Mouse (Mus musculus): ENCODE measurements around the gene Rab17. TPM values are rescaled to one million over a fixed set of nuclear protein-coding genes. Genes with fewer than 3 reads are reported as not detected.

Gene Rab17
- total and polyA plus RNA-seq, 3 experiments = not detected

GRCm38 (mm10) chr1:91002641-91003040 is 33.2 kb upstream of the Rab17 start (continued):
- TF ChIP-seq USF1 (IDR thresholded peaks at IDR 0.05; ENCODE audit: low read depth, low read length) = no peak

DNA sequence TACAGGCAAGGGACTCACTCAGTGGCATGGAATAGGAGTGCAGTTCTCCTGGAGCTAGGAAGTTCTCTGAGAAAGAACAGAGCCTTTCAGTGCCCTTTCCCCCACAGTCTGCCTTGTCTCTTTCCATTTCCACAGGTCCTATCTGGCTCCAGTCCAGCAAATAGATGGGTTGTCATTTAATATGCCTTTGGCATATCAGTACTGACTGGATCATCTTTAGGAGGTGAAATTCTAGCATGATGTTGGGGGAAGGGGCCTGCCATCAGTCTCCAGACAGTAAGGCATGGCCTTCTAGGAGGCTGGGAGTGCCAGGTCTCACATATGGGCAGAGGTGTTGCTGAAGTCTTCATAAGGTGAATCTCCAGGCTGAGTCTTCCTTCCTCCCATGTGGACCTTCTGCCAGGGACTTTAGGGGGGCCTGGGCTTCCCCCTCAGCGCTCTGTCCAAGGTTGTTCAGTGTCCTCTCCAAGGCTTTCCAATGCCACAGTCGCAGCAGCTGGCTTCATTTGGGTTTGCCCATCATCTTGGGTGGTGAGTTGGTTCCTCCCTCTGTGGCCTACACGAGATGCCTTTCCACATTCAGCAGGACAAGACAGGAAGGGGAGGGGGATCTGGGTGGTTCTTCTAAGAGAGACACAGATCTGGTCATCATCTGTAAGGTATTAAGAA is 32.5 kb upstream of the Rab17 start:
- Histone ChIP-seq H3K79me2 (ENCODE audit: control insufficient read depth, insufficient read depth, low read length, poor library complexity) (no peaks in the 10 kb centered on the region), H3K9me3 (replicated peaks; ENCODE audit: insufficient read depth, low read length) (no peaks in the 10 kb centered on the region), H3K4me1 (ENCODE audit: control insufficient read depth in 1 of 2, insufficient read depth in 2 of 2, low read length in 2 of 2) (no peaks in the 10 kb centered on the region), H3K4me3 (ENCODE audit: control insufficient read depth in 1 of 2, insufficient read depth in 1 of 2, low read depth in 2 of 2, low read length in 2 of 2) (no peak overlapping the region), H3K27me3 (ENCODE audit: control insufficient read depth in 1 of 2, insufficient read depth in 2 of 2, low read length in 2 of 2) (no peaks in the 10 kb centered on the region; a peak in 1 of 4 replicates), H3K9ac (ENCODE audit: control insufficient read depth, low read depth, low read length, poor library complexity, severe bottlenecking) (no peak overlapping the region), H3K27ac (ENCODE audit: control insufficient read depth, low read depth, low read length) (no peak overlapping the region), H3K36me3 (ENCODE audit: control insufficient read depth in 1 of 2, insufficient read depth in 2 of 2, low read length in 2 of 2) (no peaks in the 10 kb centered on the region)
- TF ChIP-seq RCOR1 (IDR thresholded peaks at IDR 0.05; ENCODE audit: low read depth, low read length) (no peak), E2F4 (IDR thresholded peaks at IDR 0.05; ENCODE audit: borderline replicate concordance, low read depth, low read length) (no peak), NRF1 (IDR thresholded peaks at IDR 0.05; ENCODE audit: insufficient read depth, low read depth, low read length, poor library complexity, severe bottlenecking) (no peak), CTCF (IDR thresholded peaks at IDR 0.05 in 2 of 3, conservative IDR thresholded peaks at IDR 0.05 in 1 of 3; ENCODE audit: control insufficient read depth in 1 of 3, insufficient read depth in 1 of 3, low read depth in 2 of 3, low read length in 3 of 3, poor library complexity in 1 of 3, severe bottlenecking in 1 of 3) (no peak), EP300 (IDR thresholded peaks at IDR 0.05; ENCODE audit: low read depth in 1 of 2, low read length in 2 of 2) (no peak), NELFE (IDR thresholded peaks at IDR 0.05; ENCODE audit: low read depth, low read length) (no peak), TAL1 (IDR thresholded peaks at IDR 0.05; ENCODE audit: low read length) (no peak), KAT2A (conservative IDR thresholded peaks at IDR 0.05; ENCODE audit: low read depth, low read length) (no peak)
- no peak for DNase-seq (ENCODE audit: low read depth, low spot score)

GRCm38 (mm10) chr1:91001101-91001500 is 31.6 kb upstream of the Rab17 start:
- H3K4me1 ChIP-seq (ENCODE audit: control insufficient read depth in 1 of 2, insufficient read depth in 2 of 2, low read length in 2 of 2) = no peaks in the 10 kb centered on the region

More at GRCm38 (mm10) chr1:91001101-91001500, 31.6 kb upstream of the Rab17 start:
- Histone ChIP-seq H3K36me3 (ENCODE audit: control insufficient read depth in 1 of 2, insufficient read depth in 2 of 2, low read length in 2 of 2) (no peaks in the 10 kb centered on the region), H3K4me3 (ENCODE audit: control insufficient read depth in 1 of 2, insufficient read depth in 1 of 2, low read depth in 2 of 2, low read length in 2 of 2) (no peak overlapping the region), H3K9ac (ENCODE audit: control insufficient read depth, low read depth, low read length, poor library complexity, severe bottlenecking) (no peak overlapping the region), H3K9me3 (replicated peaks; ENCODE audit: insufficient read depth, low read length) (no peaks in the 10 kb centered on the region), H3K27ac (ENCODE audit: control insufficient read depth, low read depth, low read length) (no peak overlapping the region), H3K27me3 (ENCODE audit: control insufficient read depth in 1 of 2, insufficient read depth in 2 of 2, low read length in 2 of 2) (no peaks in the 10 kb centered on the region; a peak in 1 of 4 replicates), H3K79me2 (ENCODE audit: control insufficient read depth, insufficient read depth, low read length, poor library complexity) (no peaks in the 10 kb centered on the region)
- DNase-seq (ENCODE audit: low read depth, low spot score) = no peak
- no peak for TF ChIP-seq POLR2AphosphoS5 (IDR thresholded peaks at IDR 0.05; ENCODE audit: borderline replicate concordance, low read depth, low read length)
- no peak for TF ChIP-seq KAT2A (conservative IDR thresholded peaks at IDR 0.05; ENCODE audit: low read depth, low read length)
- TF ChIP-seq EP300 (IDR thresholded peaks at IDR 0.05; ENCODE audit: low read depth in 1 of 2, low read length in 2 of 2) = no peak
- no peak for TF ChIP-seq MEF2A (IDR thresholded peaks at IDR 0.05; ENCODE audit: extremely low read depth, insufficient replicate concordance, low read depth, low read length, poor library complexity, severe bottlenecking)
- TF ChIP-seq RAD21 (IDR thresholded peaks at IDR 0.05; ENCODE audit: low read depth, low read length) = no peak
- TF ChIP-seq MYC (IDR thresholded peaks at IDR 0.05; ENCODE audit: low read depth, low read length) = no peak
- no peak for TF ChIP-seq NRF1 (IDR thresholded peaks at IDR 0.05; ENCODE audit: insufficient read depth, low read depth, low read length, poor library complexity, severe bottlenecking)
- no peak for TF ChIP-seq UBTF (IDR thresholded peaks at IDR 0.05; ENCODE audit: borderline replicate concordance, insufficient read depth, low read depth, low read length)
- no peak for TF ChIP-seq USF1 (IDR thresholded peaks at IDR 0.05; ENCODE audit: low read depth, low read length)
- TF ChIP-seq GATA1 (IDR thresholded peaks at IDR 0.05; ENCODE audit: low read depth, low read length) = no peak
- TF ChIP-seq POLR2AphosphoS2 (IDR thresholded peaks at IDR 0.05; ENCODE audit: low read length) = no peak
- TF ChIP-seq ELF1 (IDR thresholded peaks at IDR 0.05; ENCODE audit: low read depth, low read length) = no peak

All from MEL (cell line).